Mouse (Mus musculus) forebrain, embryonic 15.5 days (tissue): ENCODE results near the gene Rras2. TPM values are rescaled to one million over a fixed set of nuclear protein-coding genes. Genes with fewer than 3 reads are reported as not detected.

ENCODE experiments used
- ATAC-seq: fragments of 200-750 bp; cut with Nextera tagmentation; replicated peaks from 2 replicates; pipeline ENCODE4 v1.8.0; 2017; ENCODE audit warnings: mild to moderate bottlenecking, moderate TSS enrichment, moderate library complexity
- H3K27ac ChIP-seq: fragments of 300-500 bp; sonication (generic); replicated peaks from 2 replicates; pipeline ENCODE4 v1.5.1; 2015; ENCODE audit warnings: mild to moderate bottlenecking, inconsistent platforms
- H3K27me3 ChIP-seq: fragments of 300-500 bp; sonication (generic); 2 replicates; pipeline ENCODE4 v1.6.1; 2015; ENCODE audit warnings: inconsistent platforms
- H3K36me3 ChIP-seq: fragments of 300-500 bp; sonication (generic); 2 replicates; pipeline ENCODE4 v1.6.1; 2015; ENCODE audit warnings: mild to moderate bottlenecking, inconsistent platforms
- H3K4me1 ChIP-seq: fragments of 300-500 bp; sonication (generic); 2 replicates; pipeline ENCODE4 v1.6.1; 2015; ENCODE audit warnings: inconsistent platforms
- H3K4me2 ChIP-seq: fragments of 300-500 bp; sonication (generic); replicated peaks from 2 replicates; pipeline ENCODE4 v1.6.1; 2015; ENCODE audit warnings: mild to moderate bottlenecking, inconsistent platforms
- H3K4me3 ChIP-seq: fragments of 300-500 bp; sonication (generic); 2 replicates; pipeline ENCODE4 v1.5.1; 2015; ENCODE audit warnings: mild to moderate bottlenecking, inconsistent platforms
- H3K9ac ChIP-seq: fragments of 300-500 bp; sonication (generic); replicated peaks from 2 replicates; pipeline ENCODE4 v1.6.1; 2015; ENCODE audit warnings: mild to moderate bottlenecking, inconsistent platforms
- H3K9me3 ChIP-seq: fragments of 300-500 bp; sonication (generic); 2 replicates; pipeline ENCODE4 v1.6.1; 2016; ENCODE audit warnings: inconsistent platforms
- whole genome bisulfite sequencing: fragments of 180-500 bp; shearing (Covaris S2); methylation state at CpG from one replicate; pipeline ENCODE4 v1.1.7; 2015; ENCODE audit warnings: mixed read lengths; 5-methylcytosine and 5-hydroxymethylcytosine counted together
- polyA plus RNA-seq: library from polyadenylated mRNA; unstranded; fragments of >200 nt; fragmentation: Nextera tagmentation; extraction: Ambion mirVana; gene quantifications from 2 replicates; pipeline ENCODE4 v1.2.1, GENCODE M21; 2015

Rras2 gene
- polyA plus RNA-seq, 1 experiment from 2014 or later = 23.7 TPM

- Histone ChIP-seq H3K27ac (no peak overlapping the region), H3K4me3 (no peak overlapping the region), H3K9me3 (no peaks in the 10 kb centered on the region), H3K4me2 (no peak overlapping the region), H3K4me1 (no peaks in the 10 kb centered on the region), H3K9ac (no peak overlapping the region), H3K36me3 (no peaks in the 10 kb centered on the region), H3K27me3 (no peaks in the 10 kb centered on the region)
- no peak for ATAC-seq
- WGBS = 86% methylated on average over 3 of the region's 3 CpGs
Observed at GRCm38 (mm10) chr7:114139400-114139799, 21.8 kb upstream of the Rras2 start.

DNA sequence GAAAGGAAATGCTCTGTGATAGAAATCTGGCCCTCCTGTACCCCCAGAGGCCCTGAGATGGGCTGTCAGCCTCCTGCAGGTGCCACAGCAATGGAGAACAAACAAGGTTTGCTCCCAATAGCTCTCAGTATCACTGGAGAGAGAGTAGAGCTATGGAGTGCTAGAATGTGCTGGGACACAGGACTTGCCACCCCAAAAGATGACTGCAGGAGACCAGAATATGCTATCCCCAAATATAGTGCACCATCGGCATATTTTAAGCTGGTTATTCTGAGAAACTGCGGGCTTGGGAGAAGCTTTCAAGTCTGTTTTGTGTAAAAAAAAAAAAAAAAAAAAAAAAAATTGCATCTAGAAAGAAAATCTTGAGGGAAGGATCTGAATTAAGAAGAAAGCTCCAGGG is 20.7 kb upstream of the Rras2 start:
- H3K4me3 ChIP-seq = no peak overlapping the region
- H3K9me3 ChIP-seq = no peaks in the 10 kb centered on the region
- H3K4me2 ChIP-seq = no peak overlapping the region
- no peaks in the 10 kb centered on the region for H3K4me1 ChIP-seq
- WGBS = 98% methylated on average over 2 of the region's 2 CpGs
- no peak overlapping the region for H3K9ac ChIP-seq
- no peaks in the 10 kb centered on the region for H3K27me3 ChIP-seq
- ATAC-seq = no peak
- H3K27ac ChIP-seq = no peak overlapping the region
- H3K36me3 ChIP-seq = no peaks in the 10 kb centered on the region

DNA sequence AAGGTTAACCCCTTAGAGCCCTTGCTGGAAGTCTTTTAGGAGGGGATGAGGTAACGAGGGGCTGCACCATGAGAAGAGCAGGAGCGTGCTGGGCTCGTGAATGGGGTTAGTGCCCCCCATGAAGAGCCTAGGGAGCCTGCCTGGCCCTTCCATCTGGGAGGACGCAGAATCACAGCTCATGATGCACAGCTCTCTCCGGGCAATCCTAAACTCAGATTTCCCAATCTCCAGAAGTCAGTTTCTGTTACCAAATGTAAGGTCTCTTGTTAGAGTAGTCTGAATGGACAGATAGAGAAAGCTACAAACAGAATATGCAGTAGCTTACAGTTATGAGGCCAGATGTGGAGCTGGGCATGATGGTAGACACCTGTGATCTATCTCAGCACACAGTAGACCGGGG is 17.6 kb upstream of the Rras2 start:
- H3K9me3 ChIP-seq = no peaks in the 10 kb centered on the region
- H3K4me1 ChIP-seq = no peaks in the 10 kb centered on the region
- no peak overlapping the region for H3K9ac ChIP-seq
- no peak overlapping the region for H3K27ac ChIP-seq
- no peaks in the 10 kb centered on the region for H3K27me3 ChIP-seq
- no peaks in the 10 kb centered on the region for H3K36me3 ChIP-seq
- ATAC-seq = no peak
- 21% methylated on average over 6 of the region's 6 CpGs for WGBS
- H3K4me2 ChIP-seq = no peak overlapping the region
- no peak overlapping the region for H3K4me3 ChIP-seq

- H3K27ac ChIP-seq = no peak overlapping the region
- H3K9ac ChIP-seq = no peak overlapping the region
- no peaks in the 10 kb centered on the region for H3K9me3 ChIP-seq
- no peak for ATAC-seq
- H3K27me3 ChIP-seq = no peaks in the 10 kb centered on the region
- H3K36me3 ChIP-seq = no peaks in the 10 kb centered on the region
- H3K4me2 ChIP-seq = no peak overlapping the region
- H3K4me1 ChIP-seq = no peaks in the 10 kb centered on the region
- WGBS = 16% methylated on average over 5 of the region's 5 CpGs
- H3K4me3 ChIP-seq = no peak overlapping the region
Observed at GRCm38 (mm10) chr7:114133957-114134356, 16.4 kb upstream of the Rras2 start.

- H3K4me2 ChIP-seq = no peak overlapping the region
- no peak for ATAC-seq
- H3K4me3 ChIP-seq = no peak overlapping the region
- no peaks in the 10 kb centered on the region for H3K27me3 ChIP-seq
- no peak overlapping the region for H3K9ac ChIP-seq
- no peaks in the 10 kb centered on the region for H3K36me3 ChIP-seq
- 42% methylated on average over 8 of the region's 8 CpGs for WGBS
- H3K9me3 ChIP-seq = no peaks in the 10 kb centered on the region
- no peak overlapping the region for H3K27ac ChIP-seq
- no peaks in the 10 kb centered on the region for H3K4me1 ChIP-seq
Observed at GRCm38 (mm10) chr7:114132316-114132715, 14.7 kb upstream of the Rras2 start.

DNA sequence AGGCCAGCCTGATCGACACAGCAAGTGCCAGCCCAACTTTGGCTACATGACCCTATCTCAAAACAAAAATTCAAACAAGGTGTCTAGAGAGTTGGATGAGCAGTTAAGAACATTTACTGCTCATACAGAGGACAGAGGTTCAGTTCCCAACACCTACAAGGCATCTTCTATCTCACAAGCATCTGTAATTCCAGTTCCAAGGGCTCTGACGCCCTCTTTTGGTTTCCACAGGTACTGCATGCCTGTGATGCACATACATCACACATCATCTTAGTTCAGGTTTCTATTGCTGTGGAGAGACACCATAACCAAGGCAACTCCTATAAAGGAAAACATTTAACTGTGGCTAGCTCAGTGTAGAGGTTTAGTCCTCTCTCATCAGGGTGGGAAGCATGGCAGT is 11.7 kb upstream of the Rras2 start:
- WGBS = 55% methylated on average over 2 of the region's 2 CpGs

GRCm38 (mm10) chr7:114118180-114118579 is 599 bp upstream of the Rras2 start:
- Histone ChIP-seq H3K9ac (no peak overlapping the region), H3K27ac (no peak overlapping the region)
- no peak for ATAC-seq

More for the DNA sequence above, 11.7 kb upstream of the Rras2 start:
- ATAC-seq = no peak
- Histone ChIP-seq H3K4me3 (no peak overlapping the region), H3K9me3 (no peaks in the 10 kb centered on the region), H3K36me3 (no peaks in the 10 kb centered on the region), H3K27me3 (no peaks in the 10 kb centered on the region), H3K9ac (no peak overlapping the region), H3K4me1 (no peaks in the 10 kb centered on the region), H3K27ac (no peak overlapping the region), H3K4me2 (no peak overlapping the region)

GRCm38 (mm10) chr7:114116711-114117351 is 750 bp downstream of the Rras2 start:
- WGBS = under 1% methylated on average over 74 of the region's 74 CpGs
- Histone ChIP-seq H3K36me3 (no peaks in the 10 kb centered on the region), H3K9me3 (no peaks in the 10 kb centered on the region), H3K4me3 (peak overlapping the region; percentile 95), H3K4me2 (peak overlapping the region; percentile 90), H3K9ac (peak overlapping the region; percentile 77), H3K27ac (peak overlapping the region; percentile 92), H3K27me3 (no peaks in the 10 kb centered on the region), H3K4me1 (peaks cover 16% of the 10 kb centered on the region)
- peak; percentile 65 for ATAC-seq

More at GRCm38 (mm10) chr7:114118180-114118579, 599 bp upstream of the Rras2 start:
- Histone ChIP-seq H3K9me3 (no peaks in the 10 kb centered on the region), H3K4me1 (peaks cover 16% of the 10 kb centered on the region), H3K27me3 (no peaks in the 10 kb centered on the region), H3K4me2 (peak overlapping the region; percentile 90), H3K36me3 (no peaks in the 10 kb centered on the region), H3K4me3 (peak overlapping the region; percentile 95)
- WGBS = 40% methylated on average over 7 of the region's 7 CpGs

- H3K36me3 ChIP-seq = no peaks in the 10 kb centered on the region
- H3K9ac ChIP-seq = peak overlapping the region; percentile 77; the same call in 1 of the 2 replicates
- H3K9me3 ChIP-seq = no peaks in the 10 kb centered on the region
- no peak for ATAC-seq
- H3K27ac ChIP-seq = no peak overlapping the region
- H3K27me3 ChIP-seq = no peaks in the 10 kb centered on the region
- H3K4me1 ChIP-seq = peaks cover 16% of the 10 kb centered on the region
- peak overlapping the region; percentile 95 for H3K4me3 ChIP-seq
- H3K4me2 ChIP-seq = peak overlapping the region; percentile 90
- 18% methylated on average over 9 of the region's 9 CpGs for WGBS
Observed at GRCm38 (mm10) chr7:114115961-114116360, 1.6 kb downstream of the Rras2 start.

DNA sequence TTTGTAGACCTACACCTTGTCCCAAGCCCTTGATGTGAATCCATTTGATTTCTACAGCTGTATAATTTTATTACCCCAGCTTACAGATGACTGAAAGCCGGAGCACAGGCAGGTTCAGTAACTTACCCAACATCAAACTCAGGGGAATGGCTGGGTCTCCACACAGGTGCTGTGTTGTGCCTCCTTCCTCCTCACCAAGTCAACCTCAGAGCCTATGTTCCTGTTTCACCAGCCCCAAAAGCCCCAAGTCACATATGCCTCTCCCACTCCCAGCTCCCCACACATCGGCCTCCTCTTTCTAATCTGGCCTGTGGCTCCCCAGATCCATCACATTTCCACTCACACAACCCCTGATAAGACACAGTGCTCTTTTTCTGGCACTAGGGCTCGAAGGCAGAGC is 2.6 kb downstream of the Rras2 start:
- no peak overlapping the region for H3K4me2 ChIP-seq
- 92% methylated on average over 3 of the region's 3 CpGs for WGBS
- ATAC-seq = no peak
- H3K9ac ChIP-seq = no peak overlapping the region
- H3K36me3 ChIP-seq = no peaks in the 10 kb centered on the region
- H3K9me3 ChIP-seq = no peaks in the 10 kb centered on the region
- H3K4me1 ChIP-seq = peaks cover 16% of the 10 kb centered on the region
- H3K27me3 ChIP-seq = no peaks in the 10 kb centered on the region
- no peak overlapping the region for H3K27ac ChIP-seq
- no peak overlapping the region for H3K4me3 ChIP-seq

DNA sequence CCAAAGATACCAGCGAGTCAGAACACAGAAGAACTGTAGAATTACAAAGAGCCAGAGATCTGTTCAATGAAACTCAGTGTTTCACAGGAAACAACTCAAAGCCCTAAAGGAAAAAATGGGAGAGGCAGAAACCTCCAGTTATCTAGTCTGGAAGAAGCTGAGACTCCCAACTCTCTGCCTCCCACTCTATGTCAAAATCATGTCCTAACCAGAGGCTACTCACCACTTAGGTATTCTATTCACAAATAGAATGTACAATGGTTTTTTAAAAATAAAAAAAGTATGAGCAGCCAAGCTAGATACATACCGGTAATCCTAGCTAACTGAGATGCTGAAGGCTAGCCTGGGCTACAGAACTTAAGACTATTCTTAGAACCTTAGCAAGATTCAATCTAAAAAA is 3.3 kb downstream of the Rras2 start:
- no peak overlapping the region for H3K27ac ChIP-seq
- H3K4me1 ChIP-seq = peaks cover 16% of the 10 kb centered on the region
- no peak overlapping the region for H3K4me2 ChIP-seq
- no peaks in the 10 kb centered on the region for H3K9me3 ChIP-seq
- no peak overlapping the region for H3K4me3 ChIP-seq
- no peak for ATAC-seq
- no peak overlapping the region for H3K9ac ChIP-seq
- H3K27me3 ChIP-seq = no peaks in the 10 kb centered on the region
- WGBS = 91% methylated on average over 2 of the region's 2 CpGs
- no peaks in the 10 kb centered on the region for H3K36me3 ChIP-seq

GRCm38 (mm10) chr7:114110500-114110899 is 7.1 kb downstream of the Rras2 start:
- ATAC-seq = no peak
- Histone ChIP-seq H3K4me3 (no peak overlapping the region), H3K9ac (no peak overlapping the region), H3K27ac (no peak overlapping the region), H3K4me1 (peaks cover 7% of the 10 kb centered on the region), H3K36me3 (no peaks in the 10 kb centered on the region), H3K27me3 (no peaks in the 10 kb centered on the region), H3K9me3 (no peaks in the 10 kb centered on the region), H3K4me2 (no peak overlapping the region)
- WGBS = 90% methylated on average over 2 of the region's 2 CpGs

- Histone ChIP-seq H3K9me3 (no peaks in the 10 kb centered on the region), H3K4me3 (no peak overlapping the region), H3K4me2 (no peak overlapping the region), H3K27ac (no peak overlapping the region), H3K36me3 (no peaks in the 10 kb centered on the region), H3K4me1 (no peaks in the 10 kb centered on the region), H3K27me3 (no peaks in the 10 kb centered on the region), H3K9ac (no peak overlapping the region)
- ATAC-seq = no peak
- WGBS = 86% methylated on average over 8 of the region's 8 CpGs
Observed at GRCm38 (mm10) chr7:114105886-114106285, 11.7 kb downstream of the Rras2 start.
